Mouse (Mus musculus) limb, embryonic 13.5 days (tissue): Measurements from ENCODE around the gene Fermt3. TPM values are rescaled to one million over a fixed set of nuclear protein-coding genes. Genes with fewer than 3 reads are reported as not detected.
"Not testable (repeated sequence)": the region's sequence is repeated elsewhere in the genome, so short reads cannot be mapped to it uniquely, and the experiment has no call there.

Source experiments
- ATAC-seq: fragments of 200-750 bp; cut with Nextera tagmentation; 2 replicates; pipeline ENCODE4 v1.8.0; 2017; ENCODE audit warnings: low read depth, moderate number of reproducible peaks, moderate TSS enrichment; ENCODE audit not compliant: low FRiP score
- H3K27ac ChIP-seq: fragments of 300-500 bp; sonication (generic); 2 replicates; pipeline ENCODE4 v1.5.1; 2015; ENCODE audit warnings: inconsistent platforms, mild to moderate bottlenecking, moderate library complexity
- H3K27me3 ChIP-seq: fragments of 300-500 bp; sonication (generic); 2 replicates; pipeline ENCODE4 v1.6.1; 2015; ENCODE audit warnings: mild to moderate bottlenecking, inconsistent platforms
- H3K36me3 ChIP-seq: fragments of 300-500 bp; sonication (generic); 2 replicates; pipeline ENCODE4 v1.6.1; 2015; ENCODE audit warnings: inconsistent platforms, mild to moderate bottlenecking, moderate library complexity
- H3K4me1 ChIP-seq: fragments of 300-500 bp; sonication (generic); 2 replicates; pipeline ENCODE4 v1.6.1; 2015; ENCODE audit warnings: inconsistent platforms
- H3K4me2 ChIP-seq: fragments of 300-500 bp; sonication (generic); replicated peaks from 2 replicates; pipeline ENCODE4 v1.6.1; 2015; ENCODE audit warnings: inconsistent platforms, mild to moderate bottlenecking, moderate library complexity
- H3K4me3 ChIP-seq: fragments of 300-500 bp; sonication (generic); 2 replicates; pipeline ENCODE4 v1.5.1; 2015; ENCODE audit warnings: moderate library complexity, mild to moderate bottlenecking, inconsistent platforms
- H3K9ac ChIP-seq: fragments of 300-500 bp; sonication (generic); 2 replicates; pipeline ENCODE4 v1.6.1; 2015; ENCODE audit warnings: mild to moderate bottlenecking, inconsistent platforms
- H3K9me3 ChIP-seq: fragments of 300-500 bp; sonication (generic); 2 replicates; pipeline ENCODE4 v1.6.1; 2016; ENCODE audit warnings: inconsistent platforms
- WGBS: fragments of 180-500 bp; shearing (Covaris S2); methylation state at CpG from one replicate; pipeline ENCODE4 v1.1.7; 2015; 5-methylcytosine and 5-hydroxymethylcytosine counted together
- polyA plus RNA-seq: library from polyadenylated mRNA; unstranded; fragments of >200 nt; fragmentation: Nextera tagmentation; extraction: Ambion mirVana; gene quantifications from 2 replicates; pipeline ENCODE4 v1.2.1, GENCODE M21; 2015

The Fermt3 gene
- polyA plus RNA-seq, 1 experiment from 2014 or later = 7.6 TPM

GRCm38 (mm10) chr19:6995255-6995991 is 23.8 kb downstream of the Fermt3 start:
- H3K9me3 ChIP-seq = no peaks in the 10 kb centered on the region

GRCm38 (mm10) chr19:6994489-6994888 is 24.8 kb downstream of the Fermt3 start:
- no peak for ATAC-seq
- Histone ChIP-seq H3K9me3 (no peaks in the 10 kb centered on the region), H3K27me3 (no peaks in the 10 kb centered on the region), H3K27ac (no peak overlapping the region), H3K4me1 (peaks cover 42% of the 10 kb centered on the region), H3K4me2 (peak overlapping the region; percentile 88), H3K4me3 (peak overlapping the region; percentile 65; the same call in 1 of the 2 replicates), H3K9ac (peak overlapping the region; percentile 77), H3K36me3 (peaks cover 18% of the 10 kb centered on the region)
- 84% methylated on average over 8 of the region's 8 CpGs for WGBS

More at GRCm38 (mm10) chr19:6995255-6995991, 23.8 kb downstream of the Fermt3 start:
- Histone ChIP-seq H3K4me1 (peaks cover 42% of the 10 kb centered on the region), H3K36me3 (peaks cover 26% of the 10 kb centered on the region), H3K4me3 (peak overlapping the region; percentile 65), H3K9ac (peak overlapping the region; percentile 77), H3K27ac (no peak overlapping the region; the same call in 1 of the 2 replicates), H3K27me3 (no peaks in the 10 kb centered on the region), H3K4me2 (peak overlapping the region; percentile 88)
- 47% methylated on average over 21 of the region's 21 CpGs for WGBS
- no peak for ATAC-seq

DNA sequence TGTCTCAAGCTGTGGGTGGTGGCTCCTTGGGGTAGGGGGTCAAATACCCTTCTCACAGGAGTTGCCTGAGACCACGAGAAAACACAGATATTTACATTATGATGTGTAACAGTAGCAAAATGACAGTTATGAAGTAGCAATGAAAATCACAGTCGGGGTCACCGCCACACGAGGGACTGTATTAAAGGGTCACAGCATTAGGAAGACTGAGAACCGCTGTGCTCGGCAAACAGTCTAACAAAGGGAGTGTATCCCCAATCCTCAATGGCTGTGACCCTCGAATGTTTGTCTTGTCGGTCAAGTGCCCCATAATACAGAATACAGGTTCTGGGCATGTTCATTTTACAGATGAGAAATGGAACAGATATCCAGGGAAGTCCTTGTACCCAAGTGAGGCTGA is 25.3 kb downstream of the Fermt3 start:
- no peak overlapping the region for H3K27ac ChIP-seq
- H3K9me3 ChIP-seq = no peaks in the 10 kb centered on the region
- peaks cover 16% of the 10 kb centered on the region for H3K36me3 ChIP-seq
- no peak for ATAC-seq
- no peak overlapping the region for H3K4me3 ChIP-seq
- H3K4me2 ChIP-seq = no peak overlapping the region
- peaks cover 42% of the 10 kb centered on the region for H3K4me1 ChIP-seq
- H3K27me3 ChIP-seq = no peaks in the 10 kb centered on the region
- H3K9ac ChIP-seq = no peak overlapping the region
- WGBS = 91% methylated on average over 8 of the region's 8 CpGs

DNA sequence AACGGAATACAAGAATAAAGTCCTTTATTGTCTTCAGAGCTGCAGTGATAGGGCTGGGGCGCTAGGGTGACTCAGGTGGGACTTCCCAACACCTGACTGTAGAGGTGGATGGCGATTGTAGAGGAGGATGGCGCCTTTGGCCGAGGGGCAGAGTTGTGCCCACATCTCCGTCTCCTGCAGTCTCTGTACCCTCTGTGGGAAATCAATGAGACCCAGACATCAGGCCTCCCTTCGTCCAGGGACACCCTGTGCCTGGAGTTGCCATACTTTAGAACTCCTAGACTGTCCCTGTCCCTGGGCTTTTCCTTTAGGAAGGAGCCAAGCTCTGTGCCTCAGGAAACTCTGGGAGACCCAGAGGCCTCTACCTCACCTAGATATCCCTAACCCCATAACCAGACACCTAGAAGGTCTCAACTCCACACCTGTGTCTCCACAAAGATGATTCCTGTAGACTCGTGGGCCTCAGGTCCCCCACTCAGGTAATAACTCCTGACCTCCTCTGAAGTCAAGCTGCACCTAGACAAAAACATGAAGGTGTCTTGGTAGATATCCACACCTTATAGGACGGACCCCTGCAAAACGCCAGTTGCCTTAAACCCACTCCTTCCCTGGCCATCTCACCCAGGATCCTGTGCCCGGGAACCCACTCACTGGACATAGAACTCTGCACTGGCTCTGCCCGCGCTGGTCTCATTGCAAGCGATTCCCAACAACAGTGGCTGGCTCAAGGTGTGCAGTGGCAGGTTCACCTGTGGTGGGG is 26.1 kb downstream of the Fermt3 start:
- WGBS = 65% methylated on average over 14 of the region's 14 CpGs
- peaks cover 44% of the 10 kb centered on the region for H3K4me1 ChIP-seq
- peak overlapping the region; percentile 65 for H3K9ac ChIP-seq
- peak overlapping the region; percentile 73 for H3K27ac ChIP-seq
- no peaks in the 10 kb centered on the region for H3K27me3 ChIP-seq
- no peak for ATAC-seq
- no peaks in the 10 kb centered on the region for H3K9me3 ChIP-seq
- H3K4me2 ChIP-seq = peak overlapping the region; percentile 92
- peak overlapping the region; percentile 60 for H3K4me3 ChIP-seq
- H3K36me3 ChIP-seq = peaks cover 8% of the 10 kb centered on the region; the same call in 1 of the 2 replicates

- Histone ChIP-seq H3K9ac (peak within 1 kb of the TSS; percentile 76), H3K4me2 (peak within 1 kb of the TSS; percentile 92), H3K4me3 (peak within 1 kb of the TSS; percentile 60), H3K27me3 (no peaks in the 10 kb centered on the region), H3K27ac (peak within 1 kb of the TSS; percentile 73), H3K9me3 (no peaks in the 10 kb centered on the region), H3K4me1 (peaks cover 48% of the 10 kb centered on the region), H3K36me3 (0 out of 2 replicates have a peak, but pooled peaks cover 4% of the 10 kb centered on the region)
- peak; percentile 95 for ATAC-seq
- WGBS = 1% methylated on average over 37 of the region's 37 CpGs
Measured at GRCm38 (mm10) chr19:6992011-6992858, 27.0 kb downstream of the Fermt3 start, which contains the start of gene Dnajc4. TSS of gene Dnajc4 (minus strand) at chr19:6992572.

DNA sequence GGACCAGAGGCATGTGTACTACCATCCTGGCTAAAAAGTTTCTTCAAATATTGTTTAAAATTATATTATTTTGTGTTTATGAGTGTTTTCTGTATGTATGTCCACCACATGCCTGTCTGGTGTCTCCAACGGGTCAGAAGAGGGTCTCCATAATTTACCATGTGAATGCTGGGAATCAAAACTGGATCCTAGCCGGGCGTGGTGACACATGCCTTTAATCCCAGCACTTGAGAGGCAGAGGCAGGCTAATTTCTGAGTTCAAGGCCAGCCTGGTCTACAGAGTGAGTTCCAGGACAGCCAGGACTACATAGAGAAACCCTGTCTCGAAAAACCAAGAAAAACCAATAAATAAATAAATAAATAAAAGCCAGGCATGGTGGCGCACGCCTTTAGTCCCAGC is 28.1 kb downstream of the Fermt3 start:
- not testable (repeated sequence) for H3K27me3 ChIP-seq, H3K27ac ChIP-seq, H3K4me2 ChIP-seq, H3K9ac ChIP-seq, ATAC-seq, H3K9me3 ChIP-seq, H3K36me3 ChIP-seq, H3K4me3 ChIP-seq
- WGBS = 94% methylated on average over 6 of the region's 6 CpGs
- H3K4me1 ChIP-seq = peaks cover 44% of the 10 kb centered on the region

- 85% methylated on average over 6 of the region's 6 CpGs for WGBS
- Histone ChIP-seq H3K36me3 (0 out of 2 replicates have a peak, but pooled peaks cover 4% of the 10 kb centered on the region), H3K4me3 (no peak overlapping the region), H3K27ac (no peak overlapping the region), H3K9me3 (no peaks in the 10 kb centered on the region), H3K4me1 (peaks cover 48% of the 10 kb centered on the region), H3K4me2 (no peak overlapping the region), H3K27me3 (no peaks in the 10 kb centered on the region), H3K9ac (no peak overlapping the region)
- no peak for ATAC-seq
Measured at GRCm38 (mm10) chr19:6990712-6991111, 28.6 kb downstream of the Fermt3 start.

GRCm38 (mm10) chr19:6989251-6989650 is 30.0 kb downstream of the Fermt3 start:
- H3K9me3 ChIP-seq = no peaks in the 10 kb centered on the region
- no peaks in the 10 kb centered on the region for H3K27me3 ChIP-seq
- ATAC-seq = no peak
- no peak overlapping the region for H3K4me3 ChIP-seq
- peaks cover 35% of the 10 kb centered on the region for H3K4me1 ChIP-seq
- no peak overlapping the region for H3K9ac ChIP-seq
- H3K4me2 ChIP-seq = no peak overlapping the region
- H3K27ac ChIP-seq = no peak overlapping the region
- peaks cover 16% of the 10 kb centered on the region for H3K36me3 ChIP-seq
- WGBS = 90% methylated on average over 8 of the region's 8 CpGs

GRCm38 (mm10) chr19:6987904-6988285 is 31.4 kb downstream of the Fermt3 start:
- H3K4me3 ChIP-seq = peak overlapping the region; percentile 87
- no peak for ATAC-seq
- no peaks in the 10 kb centered on the region for H3K27me3 ChIP-seq
- H3K9me3 ChIP-seq = no peaks in the 10 kb centered on the region
- H3K4me1 ChIP-seq = peaks cover 28% of the 10 kb centered on the region
- H3K27ac ChIP-seq = peak overlapping the region; percentile 83; the same call in 1 of the 2 replicates
- H3K9ac ChIP-seq = peak overlapping the region; percentile 94
- H3K36me3 ChIP-seq = peaks cover 28% of the 10 kb centered on the region
- H3K4me2 ChIP-seq = peak overlapping the region; percentile 90
- WGBS = 3% methylated on average over 8 of the region's 8 CpGs

DNA sequence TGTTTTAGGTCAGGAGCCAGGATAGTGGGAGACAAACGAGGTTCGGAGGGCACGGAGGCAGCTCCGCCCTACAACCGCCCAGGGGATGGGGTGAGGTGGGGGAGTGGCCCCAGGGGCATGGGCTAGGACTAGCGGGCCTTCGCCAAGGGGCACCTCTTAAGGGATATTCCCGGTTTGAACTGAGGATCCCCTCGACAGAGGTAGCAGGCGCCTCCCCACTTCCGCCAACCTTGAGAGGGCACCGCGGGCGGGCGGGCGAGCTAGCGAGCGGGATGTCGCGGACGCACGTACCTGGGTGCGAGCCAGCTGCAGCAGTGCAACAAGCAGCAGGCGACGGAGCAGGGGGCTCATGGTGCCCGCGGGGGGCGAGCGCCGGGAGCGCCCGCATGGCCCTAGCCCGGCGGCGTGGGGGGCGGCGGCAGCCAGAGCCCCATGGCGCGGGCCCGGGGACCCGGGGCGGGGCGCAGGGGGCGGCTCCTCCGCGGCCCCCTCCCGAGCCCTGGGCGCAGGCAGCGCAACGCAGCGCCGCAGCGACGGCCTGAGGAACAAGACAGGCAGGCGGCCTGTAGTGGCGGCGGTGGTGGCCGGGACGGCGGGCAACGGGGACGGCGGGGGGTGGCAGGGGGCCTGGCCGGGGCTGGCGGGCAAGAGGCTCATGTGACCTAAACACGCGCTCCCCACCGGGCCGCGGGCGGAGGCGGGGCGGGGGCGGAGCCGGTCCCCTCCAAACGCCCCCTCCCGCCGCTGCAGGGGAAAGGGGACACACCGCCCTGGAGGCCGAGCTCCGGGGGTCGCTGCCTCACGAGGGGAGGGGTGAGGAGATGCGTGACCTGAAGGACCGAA is 32.0 kb downstream of the Fermt3 start, which contains the start of gene Vegfb:
Vegfb (minus strand) TSS at position 591 of the 843 bp plus-strand sequence.
- Histone ChIP-seq H3K4me3 (peak within 1 kb of the TSS; percentile 87), H3K4me2 (peak within 1 kb of the TSS; percentile 90), H3K4me1 (peaks cover 26% of the 10 kb centered on the region), H3K27me3 (no peaks in the 10 kb centered on the region), H3K9ac (peak within 1 kb of the TSS; percentile 94), H3K36me3 (peaks cover 34% of the 10 kb centered on the region), H3K9me3 (no peaks in the 10 kb centered on the region), H3K27ac (peak within 1 kb of the TSS; percentile 83)
- WGBS = 2% methylated on average over 70 of the region's 85 CpGs
- peak; percentile 66 for ATAC-seq
